Mouse (Mus musculus): ENCODE data around the gene Mgat4c. TPM values are rescaled to one million over a fixed set of nuclear protein-coding genes. Genes with fewer than 3 reads are reported as not detected.

The Mgat4c gene
- polyA plus RNA-seq, 1 experiment from 2014 or later, result not detected

DNA sequence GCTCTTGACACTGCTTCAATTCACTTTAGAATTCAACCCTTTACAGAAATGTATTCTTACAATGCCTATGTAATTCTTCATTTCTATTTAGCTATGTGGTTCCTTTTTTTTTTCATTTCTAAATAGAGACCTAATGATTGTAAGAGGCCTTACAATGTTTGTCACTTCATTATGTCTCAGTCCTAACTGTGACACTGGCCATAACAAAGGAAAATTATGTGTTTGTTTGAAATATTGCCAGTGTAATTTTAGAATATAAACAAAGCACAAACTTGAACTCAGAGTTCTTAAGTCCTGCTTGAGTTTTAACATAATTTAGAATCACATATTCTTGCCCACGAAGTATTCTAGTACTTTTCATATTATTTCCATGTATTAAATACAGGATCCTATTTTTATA is 510.4 kb downstream of the Mgat4c start:
- Histone ChIP-seq H3K4me3 (ENCODE audit: low read depth, low read length) (no peak overlapping the region), H3K27ac (ENCODE audit: low read depth, low read length) (no peak overlapping the region)
- WGBS, result 79% methylated on average over 1 of the region's 1 CpGs

DNA sequence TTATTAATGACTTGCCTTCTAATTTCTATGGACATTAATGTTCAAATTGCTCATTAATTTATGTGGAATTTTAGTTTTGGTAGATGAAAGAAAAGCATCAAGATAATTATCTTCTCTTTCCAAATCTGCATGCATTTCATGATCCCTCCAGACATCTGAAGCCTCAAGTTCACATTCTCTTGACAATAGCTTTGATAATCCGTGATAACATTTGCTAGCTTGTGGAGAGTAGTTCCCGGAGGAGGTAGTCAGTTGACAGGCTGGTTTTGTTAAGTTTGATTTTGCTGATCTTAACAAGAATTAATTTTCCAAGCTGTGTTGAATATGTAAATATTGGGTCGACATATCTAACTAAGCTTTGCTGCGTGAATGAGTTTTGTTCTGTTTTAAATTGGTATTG is 515.6 kb downstream of the Mgat4c start:
- Histone ChIP-seq H3K4me1 (replicated peaks; ENCODE audit: control insufficient read depth, insufficient read depth, low read length) (no peaks in the 10 kb centered on the region), H3K9me3 (ENCODE audit: control insufficient read depth, low read length) (no peaks in the 10 kb centered on the region), H3K4me3 (ENCODE audit: low read depth, low read length) (no peak overlapping the region), H3K27me3 (replicated peaks; ENCODE audit: control insufficient read depth, insufficient read depth, low read length) (no peaks in the 10 kb centered on the region), H3K9ac (ENCODE audit: low read depth, low read length) (no peak overlapping the region), H3K4me2 (no peak overlapping the region), H3K27ac (ENCODE audit: low read depth, low read length) (no peak overlapping the region), H3K36me3 (ENCODE audit: control insufficient read depth, insufficient read depth, low read length) (no peaks in the 10 kb centered on the region)
- DNase-seq (ENCODE audit: low spot score), result no peak
- ATAC-seq (replicated peaks; ENCODE audit: low FRiP score), result no peak
- 80% methylated on average over 4 of the region's 4 CpGs for WGBS

More for the DNA sequence above, 510.4 kb downstream of the Mgat4c start:
- no peaks in the 10 kb centered on the region for H3K27me3 ChIP-seq (replicated peaks; ENCODE audit: control insufficient read depth, insufficient read depth, low read length)
- no peak for ATAC-seq (replicated peaks; ENCODE audit: low FRiP score)
- H3K4me2 ChIP-seq, result no peak overlapping the region
- no peaks in the 10 kb centered on the region for H3K9me3 ChIP-seq (ENCODE audit: control insufficient read depth, low read length)
- no peaks in the 10 kb centered on the region for H3K36me3 ChIP-seq (ENCODE audit: control insufficient read depth, insufficient read depth, low read length)
- DNase-seq (ENCODE audit: low spot score), result no peak
- H3K4me1 ChIP-seq (replicated peaks; ENCODE audit: control insufficient read depth, insufficient read depth, low read length), result no peaks in the 10 kb centered on the region
- H3K9ac ChIP-seq (ENCODE audit: low read depth, low read length), result no peak overlapping the region

DNA sequence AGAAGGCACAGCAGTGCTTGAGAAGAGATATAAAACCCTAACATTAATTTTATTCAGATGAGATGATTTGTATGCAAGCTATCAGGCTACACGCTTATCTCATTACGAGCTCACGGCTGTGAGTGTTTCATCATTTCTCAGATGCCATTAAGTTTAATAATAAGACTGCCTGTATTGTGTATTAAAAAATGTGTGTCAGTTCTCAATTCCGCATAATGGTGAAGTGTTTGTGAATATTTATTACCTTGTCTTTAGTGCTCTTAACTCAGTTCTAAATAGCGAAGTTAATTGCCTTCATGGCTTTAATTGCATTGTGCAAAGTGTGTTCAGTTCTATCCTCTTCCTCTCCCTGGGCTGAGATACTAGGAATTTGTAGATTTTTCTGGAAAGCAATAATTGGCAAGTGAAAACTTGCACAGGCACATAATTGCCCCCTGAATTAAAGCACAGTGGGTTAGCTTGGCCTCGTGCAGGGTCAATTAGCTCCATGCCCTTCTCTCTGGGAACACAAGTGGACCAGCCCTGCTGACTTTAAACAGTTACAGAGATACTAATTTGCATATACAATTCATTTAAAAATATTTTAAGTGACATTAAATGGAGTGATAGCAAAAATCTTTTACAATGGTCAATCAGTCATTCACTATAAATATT is 557.4 kb downstream of the Mgat4c start:
- H3K9me3 ChIP-seq (ENCODE audit: control insufficient read depth, low read length), result no peaks in the 10 kb centered on the region

DNA sequence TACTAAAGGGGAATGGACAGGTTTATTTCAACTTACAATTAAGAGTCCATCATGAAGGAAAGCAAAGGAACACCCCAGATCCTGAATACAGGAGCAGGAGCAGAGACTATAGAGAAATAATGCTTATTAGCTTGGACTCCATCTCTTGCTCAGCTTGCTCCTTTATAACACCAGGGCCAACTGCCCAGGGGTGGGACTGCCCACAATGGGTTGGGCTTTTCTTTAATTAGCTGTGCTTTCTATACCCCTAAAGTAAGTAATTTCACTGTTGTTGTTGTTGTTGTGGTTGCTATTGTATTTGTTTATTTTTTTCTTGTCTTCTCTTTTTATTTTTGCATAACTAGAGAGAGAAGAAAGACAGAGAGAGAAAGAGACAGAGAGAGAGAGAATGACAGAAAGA is 562.6 kb downstream of the Mgat4c start:
- Histone ChIP-seq H3K9ac (ENCODE audit: low read depth, low read length) (no peak overlapping the region), H3K4me2 (no peak overlapping the region), H3K27ac (ENCODE audit: low read depth, low read length) (no peak overlapping the region), H3K27me3 (replicated peaks; ENCODE audit: control insufficient read depth, insufficient read depth, low read length) (no peaks in the 10 kb centered on the region), H3K4me3 (ENCODE audit: low read depth, low read length) (no peak overlapping the region), H3K9me3 (ENCODE audit: control insufficient read depth, low read length) (no peaks in the 10 kb centered on the region), H3K36me3 (ENCODE audit: control insufficient read depth, insufficient read depth, low read length) (no peaks in the 10 kb centered on the region), H3K4me1 (replicated peaks; ENCODE audit: control insufficient read depth, insufficient read depth, low read length) (no peaks in the 10 kb centered on the region)
- no peak for DNase-seq (ENCODE audit: low spot score)
- no peak for ATAC-seq (replicated peaks; ENCODE audit: low FRiP score)

More for the DNA sequence above, 557.4 kb downstream of the Mgat4c start:
- no peak for ATAC-seq (replicated peaks; ENCODE audit: low FRiP score)
- Histone ChIP-seq H3K4me1 (replicated peaks; ENCODE audit: control insufficient read depth, insufficient read depth, low read length) (no peaks in the 10 kb centered on the region), H3K9ac (ENCODE audit: low read depth, low read length) (no peak overlapping the region), H3K27ac (ENCODE audit: low read depth, low read length) (no peak overlapping the region), H3K4me2 (no peak overlapping the region), H3K27me3 (replicated peaks; ENCODE audit: control insufficient read depth, insufficient read depth, low read length) (no peaks in the 10 kb centered on the region), H3K4me3 (ENCODE audit: low read depth, low read length) (no peak overlapping the region), H3K36me3 (ENCODE audit: control insufficient read depth, insufficient read depth, low read length) (no peaks in the 10 kb centered on the region)
- DNase-seq (ENCODE audit: low spot score), result no peak
- 80% methylated on average over 6 of the region's 6 CpGs for WGBS

DNA sequence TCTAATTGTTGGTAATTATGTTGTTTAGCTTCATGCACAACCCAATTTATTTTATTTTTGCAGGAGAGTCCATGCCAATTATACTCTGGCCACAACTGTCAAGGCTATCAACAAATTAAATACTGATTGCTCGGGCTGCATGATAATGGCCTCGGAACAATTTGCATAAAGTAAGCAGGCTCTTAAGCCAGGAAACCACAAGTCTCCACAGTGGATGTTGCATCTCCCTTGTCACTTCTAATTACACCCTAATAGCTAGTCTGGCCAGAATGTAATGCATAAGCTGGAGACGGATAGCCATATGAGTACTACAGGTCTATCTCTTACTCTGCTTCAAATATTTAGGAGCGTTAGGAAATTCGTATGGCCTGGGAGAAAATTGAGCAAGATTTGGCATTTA is 563.3 kb downstream of the Mgat4c start:
- WGBS, result 68% methylated on average over 5 of the region's 5 CpGs
- no peak overlapping the region for H3K4me2 ChIP-seq
- no peaks in the 10 kb centered on the region for H3K27me3 ChIP-seq (replicated peaks; ENCODE audit: control insufficient read depth, insufficient read depth, low read length)
- H3K4me3 ChIP-seq (ENCODE audit: low read depth, low read length), result no peak overlapping the region
- DNase-seq (ENCODE audit: low spot score) (no peak), ATAC-seq (replicated peaks; ENCODE audit: low FRiP score) (no peak)
- no peak overlapping the region for H3K9ac ChIP-seq (ENCODE audit: low read depth, low read length)
- no peaks in the 10 kb centered on the region for H3K9me3 ChIP-seq (ENCODE audit: control insufficient read depth, low read length)
- no peaks in the 10 kb centered on the region for H3K4me1 ChIP-seq (replicated peaks; ENCODE audit: control insufficient read depth, insufficient read depth, low read length)
- H3K36me3 ChIP-seq (ENCODE audit: control insufficient read depth, insufficient read depth, low read length), result no peaks in the 10 kb centered on the region
- H3K27ac ChIP-seq (ENCODE audit: low read depth, low read length), result no peak overlapping the region

DNA sequence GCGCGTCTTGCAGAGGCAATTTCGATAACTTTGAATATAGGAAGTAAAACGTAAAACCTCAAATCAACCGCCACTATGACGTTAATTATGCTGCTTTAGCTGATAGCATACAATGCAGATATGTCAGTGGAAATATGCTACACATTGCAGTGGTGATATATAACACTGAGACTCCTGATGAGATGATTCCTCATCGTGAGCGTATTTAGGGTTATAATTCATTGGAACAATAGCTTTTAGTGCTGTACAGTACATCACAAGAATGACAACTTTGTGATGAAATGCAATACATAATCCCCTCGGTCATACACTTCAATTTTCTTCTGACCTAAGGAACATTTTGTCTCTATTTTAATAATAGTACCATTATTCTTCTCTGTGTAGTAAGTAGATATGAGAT is 564.0 kb downstream of the Mgat4c start:
- H3K4me1 ChIP-seq (replicated peaks; ENCODE audit: control insufficient read depth, insufficient read depth, low read length), result no peaks in the 10 kb centered on the region
- WGBS, result 88% methylated on average over 9 of the region's 9 CpGs
- H3K9me3 ChIP-seq (ENCODE audit: control insufficient read depth, low read length), result no peaks in the 10 kb centered on the region
- H3K9ac ChIP-seq (ENCODE audit: low read depth, low read length), result no peak overlapping the region
- no peak overlapping the region for H3K4me2 ChIP-seq
- H3K36me3 ChIP-seq (ENCODE audit: control insufficient read depth, insufficient read depth, low read length), result no peaks in the 10 kb centered on the region
- DNase-seq (ENCODE audit: low spot score), result no peak
- no peaks in the 10 kb centered on the region for H3K27me3 ChIP-seq (replicated peaks; ENCODE audit: control insufficient read depth, insufficient read depth, low read length)
- no peak overlapping the region for H3K4me3 ChIP-seq (ENCODE audit: low read depth, low read length)
- ATAC-seq (replicated peaks; ENCODE audit: low FRiP score), result no peak
- no peak overlapping the region for H3K27ac ChIP-seq (ENCODE audit: low read depth, low read length)

DNA sequence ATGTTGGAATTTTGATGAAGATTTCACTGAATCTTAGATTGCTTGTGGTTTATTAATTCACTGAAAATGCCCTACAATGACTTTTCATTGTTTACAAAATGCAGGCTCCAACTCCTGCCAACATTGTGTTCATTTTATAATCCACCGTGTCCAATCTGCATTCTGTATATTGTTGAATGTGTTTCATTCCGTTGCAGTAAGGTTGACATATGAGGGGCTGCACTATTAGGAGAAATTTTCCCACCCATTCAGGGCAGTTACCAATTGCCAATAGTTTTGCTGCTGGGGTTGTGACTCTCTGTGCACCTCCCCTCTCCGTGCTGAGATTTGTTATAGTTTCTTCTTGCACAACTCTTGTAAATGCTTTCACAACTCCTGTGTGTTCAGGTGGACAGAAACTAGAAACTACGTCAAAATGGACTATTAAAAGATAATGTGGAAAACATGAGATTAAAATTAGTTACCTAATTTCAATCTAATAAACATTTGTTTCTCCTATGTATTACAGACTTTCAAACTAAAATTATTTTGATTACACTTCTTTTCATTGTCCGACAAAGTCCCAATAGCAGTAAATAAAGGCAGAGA is 627.7 kb downstream of the Mgat4c start:
- WGBS, result 79% methylated on average over 5 of the region's 5 CpGs
- no peak for DNase-seq (ENCODE audit: low spot score)

DNA sequence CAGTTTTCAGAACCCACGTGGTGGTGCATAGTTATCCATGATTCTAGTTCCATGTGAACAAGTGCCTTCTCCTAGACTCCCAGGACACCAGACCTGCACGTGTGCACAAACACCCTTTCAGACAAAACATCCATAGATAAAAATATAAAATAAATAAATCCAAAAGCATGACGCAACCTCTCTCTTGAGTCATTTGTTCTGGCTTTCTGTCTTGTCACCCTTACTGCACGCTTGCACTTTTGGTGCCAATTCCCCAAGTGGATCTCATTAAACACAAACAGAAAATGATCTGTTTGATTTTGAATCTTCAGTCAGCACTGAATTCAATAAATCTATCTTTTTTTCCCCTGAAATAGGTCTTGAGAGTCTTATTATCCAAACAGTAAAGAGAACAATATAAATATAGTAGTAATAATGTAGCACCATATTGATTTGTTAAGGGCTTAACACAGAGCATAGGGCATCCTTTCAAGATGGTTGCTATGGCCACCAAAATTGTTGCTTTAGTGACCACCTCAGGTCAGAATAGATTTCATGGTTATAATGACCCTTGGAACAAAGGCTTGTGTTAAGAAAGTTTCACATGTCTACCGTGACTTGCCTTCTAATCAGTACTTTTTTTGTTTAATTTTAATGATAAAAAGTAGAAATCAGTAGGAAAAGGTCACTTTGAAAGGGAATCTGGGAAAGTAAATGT is 684.5 kb downstream of the Mgat4c start:
- Histone ChIP-seq H3K9ac (ENCODE audit: low read depth, low read length) (no peak overlapping the region), H3K4me1 (replicated peaks; ENCODE audit: control insufficient read depth, insufficient read depth, low read length) (no peaks in the 10 kb centered on the region), H3K27me3 (replicated peaks; ENCODE audit: control insufficient read depth, insufficient read depth, low read length) (no peaks in the 10 kb centered on the region), H3K4me2 (no peak overlapping the region), H3K36me3 (ENCODE audit: control insufficient read depth, insufficient read depth, low read length) (no peaks in the 10 kb centered on the region), H3K27ac (ENCODE audit: low read depth, low read length) (no peak overlapping the region), H3K4me3 (ENCODE audit: low read depth, low read length) (no peak overlapping the region), H3K9me3 (ENCODE audit: control insufficient read depth, low read length) (no peaks in the 10 kb centered on the region)
- no peak for ATAC-seq (replicated peaks; ENCODE audit: low FRiP score)
- WGBS, result 76% methylated on average over 5 of the region's 5 CpGs
- DNase-seq (ENCODE audit: low spot score), result no peak

More for the DNA sequence above, 627.7 kb downstream of the Mgat4c start:
- Histone ChIP-seq H3K36me3 (ENCODE audit: control insufficient read depth, insufficient read depth, low read length) (no peaks in the 10 kb centered on the region), H3K9ac (ENCODE audit: low read depth, low read length) (no peak overlapping the region), H3K4me1 (replicated peaks; ENCODE audit: control insufficient read depth, insufficient read depth, low read length) (no peaks in the 10 kb centered on the region), H3K27ac (ENCODE audit: low read depth, low read length) (no peak overlapping the region), H3K9me3 (ENCODE audit: control insufficient read depth, low read length) (no peaks in the 10 kb centered on the region), H3K4me3 (ENCODE audit: low read depth, low read length) (no peak overlapping the region), H3K4me2 (no peak overlapping the region), H3K27me3 (replicated peaks; ENCODE audit: control insufficient read depth, insufficient read depth, low read length) (no peaks in the 10 kb centered on the region)
- ATAC-seq (replicated peaks; ENCODE audit: low FRiP score), result no peak

DNA sequence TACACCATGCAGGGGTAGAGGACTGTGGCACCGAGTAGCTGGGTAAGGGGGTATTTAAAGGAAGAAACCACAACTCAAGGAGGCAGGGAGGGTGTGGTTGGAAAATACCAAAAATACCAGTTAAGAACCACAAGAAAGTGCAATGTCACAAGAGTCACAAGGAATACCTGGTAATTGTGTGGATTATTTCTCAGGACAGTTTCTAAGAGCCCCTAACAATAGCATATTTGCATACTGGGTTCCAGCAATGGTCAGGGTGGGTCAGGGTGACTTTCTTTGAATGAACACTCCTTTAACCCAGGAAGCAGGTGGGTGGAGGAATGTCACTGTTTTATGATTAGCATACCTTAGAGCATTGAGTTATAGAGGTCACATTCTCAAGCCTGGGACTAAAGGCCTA is 689.3 kb downstream of the Mgat4c start:
- no peak overlapping the region for H3K4me2 ChIP-seq
- no peak overlapping the region for H3K9ac ChIP-seq (ENCODE audit: low read depth, low read length)
- 67% methylated on average over 1 of the region's 1 CpGs for WGBS
- H3K4me1 ChIP-seq (replicated peaks; ENCODE audit: control insufficient read depth, insufficient read depth, low read length), result no peaks in the 10 kb centered on the region
- H3K4me3 ChIP-seq (ENCODE audit: low read depth, low read length), result no peak overlapping the region
- ATAC-seq (replicated peaks; ENCODE audit: low FRiP score) (no peak), DNase-seq (ENCODE audit: low spot score) (no peak)
- H3K36me3 ChIP-seq (ENCODE audit: control insufficient read depth, insufficient read depth, low read length), result no peaks in the 10 kb centered on the region
- no peaks in the 10 kb centered on the region for H3K9me3 ChIP-seq (ENCODE audit: control insufficient read depth, low read length)
- H3K27ac ChIP-seq (ENCODE audit: low read depth, low read length), result no peak overlapping the region
- no peaks in the 10 kb centered on the region for H3K27me3 ChIP-seq (replicated peaks; ENCODE audit: control insufficient read depth, insufficient read depth, low read length)
